Mouse (Mus musculus): ENCODE data around the gene Naaladl1. TPM values are rescaled to one million over a fixed set of nuclear protein-coding genes. Genes with fewer than 3 reads are reported as not detected.

Naaladl1 gene
- total RNA-seq, 1 experiment from 2014 or later = not detected

GRCm38 (mm10) chr19:6156372-6156771 lies 50.8 kb downstream of the Naaladl1 start:
- no peak for ATAC-seq (replicated peaks in 1 of 2; ENCODE audit: insufficient read depth in 1 of 2, low FRiP score in 2 of 2, low TSS enrichment in 1 of 2, low read depth in 1 of 2, poor library complexity in 2 of 2, severe bottlenecking in 2 of 2)

GRCm38 (mm10) chr19:6157220-6157619 lies 51.6 kb downstream of the Naaladl1 start:
- 0 out of 4 replicates have a peak, but pooled peaks of 1 of the 2 experiments have one; percentile 26 for ATAC-seq (replicated peaks in 1 of 2; ENCODE audit: insufficient read depth in 1 of 2, low FRiP score in 2 of 2, low TSS enrichment in 1 of 2, low read depth in 1 of 2, poor library complexity in 2 of 2, severe bottlenecking in 2 of 2)

- ATAC-seq (replicated peaks in 1 of 2; ENCODE audit: insufficient read depth in 1 of 2, low FRiP score in 2 of 2, low TSS enrichment in 1 of 2, low read depth in 1 of 2, poor library complexity in 2 of 2, severe bottlenecking in 2 of 2) = peak; percentile 45 to 49; a peak in 2 of 4 replicates
These were observed 58.4 kb downstream of the Naaladl1 start for GRCm38 (mm10) chr19:6163872-6164547.

Other genes with a start within 250 kb of the Naaladl1 start
- gene Frmd8, start 230.5 kb upstream of the Naaladl1 start, total RNA-seq (2017) = 26.4 and 31.8 TPM in 2 replicates
- 48.1 and 60.3 TPM in 2 replicates for gene Slc25a45, start 228.0 kb upstream of the Naaladl1 start, total RNA-seq (2017)
- gene Tigd3, start 211.6 kb upstream of the Naaladl1 start, total RNA-seq (2017) = 2.4 and 2.6 TPM in 2 replicates
- gene Dpf2, start 192.8 kb upstream of the Naaladl1 start, total RNA-seq (2017) = 121 and 154 TPM in 2 replicates
- gene Cdc42ep2, start 181.0 kb upstream of the Naaladl1 start, total RNA-seq (2017) = 0.25 TPM in 1 of 2 replicates, not detected in the other
- gene Pola2, start 141.6 kb upstream of the Naaladl1 start, total RNA-seq (2017) = 39.6 and 68.5 TPM in 2 replicates
- gene Slc22a20, start 119.6 kb upstream of the Naaladl1 start, total RNA-seq (2017) = not detected in 2 replicates
- 32.4 and 37.5 TPM in 2 replicates for gene Capn1, start 89.9 kb upstream of the Naaladl1 start, total RNA-seq (2017)
- gene Syvn1, start 59.2 kb upstream of the Naaladl1 start, total RNA-seq (2017) = 7.0 and 9.4 TPM in 2 replicates
- gene Mrpl49, start 48.0 kb upstream of the Naaladl1 start, total RNA-seq (2017) = 37.0 and 38.9 TPM in 2 replicates
- gene Fau, start 47.9 kb upstream of the Naaladl1 start, total RNA-seq (2017) = 1,306 and 2,041 TPM in 2 replicates
- 8.3 and 11.5 TPM in 2 replicates for gene Znhit2, start 44.6 kb upstream of the Naaladl1 start, total RNA-seq (2017)
- 1.3 and 3.0 TPM in 2 replicates for gene Tm7sf2, start 37.4 kb upstream of the Naaladl1 start, total RNA-seq (2017)
- gene Vps51, start 28.6 kb upstream of the Naaladl1 start, total RNA-seq (2017) = 46.8 and 52.8 TPM in 2 replicates
- gene Tmem262, start 25.7 kb upstream of the Naaladl1 start, total RNA-seq (2017) = not detected in 2 replicates
- not detected in 2 replicates for gene Gm28374, start 23.5 kb upstream of the Naaladl1 start, total RNA-seq (2017)
- 23.5 and 68.8 TPM in 2 replicates for gene Zfpl1, start 20.8 kb upstream of the Naaladl1 start, total RNA-seq (2017)
- gene Cdca5, start 20.8 kb upstream of the Naaladl1 start, total RNA-seq (2017) = 25.8 and 26.8 TPM in 2 replicates
- 1.3 and 1.5 TPM in 2 replicates for gene AC131692.1, start 11.4 kb upstream of the Naaladl1 start, total RNA-seq (2017)
- gene Sac3d1, start 12.9 kb downstream of the Naaladl1 start, total RNA-seq (2017) = 5.0 and 6.8 TPM in 2 replicates
- 3.4 and 13.4 TPM in 2 replicates for gene Snx15, start 22.5 kb downstream of the Naaladl1 start, total RNA-seq (2017)
- gene Batf2, start 35.2 kb downstream of the Naaladl1 start, total RNA-seq (2017) = 3.3 and 5.6 TPM in 2 replicates
- 24.9 and 37.0 TPM in 2 replicates for gene Arl2, start 35.8 kb downstream of the Naaladl1 start, total RNA-seq (2017)
- not detected in 2 replicates for gene Majin, start 78.6 kb downstream of the Naaladl1 start, total RNA-seq (2017)
- 1.3 TPM in 1 of 2 replicates, not detected in the other for gene Gpha2, start 120.6 kb downstream of the Naaladl1 start, total RNA-seq (2017)
- 5.5 and 6.2 TPM in 2 replicates for gene Ppp2r5b, start 130.1 kb downstream of the Naaladl1 start, total RNA-seq (2017)
- gene Atg2a, start 135.9 kb downstream of the Naaladl1 start, total RNA-seq (2017) = 9.5 and 10.6 TPM in 2 replicates
- gene Ehd1, start 170.9 kb downstream of the Naaladl1 start, total RNA-seq (2017) = 18.4 and 28.4 TPM in 2 replicates
- gene Cdc42bpg, start 200.7 kb downstream of the Naaladl1 start, total RNA-seq (2017) = 2.9 and 4.3 TPM in 2 replicates
- gene Men1, start 229.2 kb downstream of the Naaladl1 start, total RNA-seq (2017) = 26.4 and 31.8 TPM in 2 replicates
- 71.5 and 88.1 TPM in 2 replicates for gene Map4k2, start 235.4 kb downstream of the Naaladl1 start, total RNA-seq (2017)

Data from hematopoietic stem cell, adult 5-6 weeks (primary cell).